Mouse (Mus musculus): Measurements from ENCODE around the gene Gm572.

DNA sequence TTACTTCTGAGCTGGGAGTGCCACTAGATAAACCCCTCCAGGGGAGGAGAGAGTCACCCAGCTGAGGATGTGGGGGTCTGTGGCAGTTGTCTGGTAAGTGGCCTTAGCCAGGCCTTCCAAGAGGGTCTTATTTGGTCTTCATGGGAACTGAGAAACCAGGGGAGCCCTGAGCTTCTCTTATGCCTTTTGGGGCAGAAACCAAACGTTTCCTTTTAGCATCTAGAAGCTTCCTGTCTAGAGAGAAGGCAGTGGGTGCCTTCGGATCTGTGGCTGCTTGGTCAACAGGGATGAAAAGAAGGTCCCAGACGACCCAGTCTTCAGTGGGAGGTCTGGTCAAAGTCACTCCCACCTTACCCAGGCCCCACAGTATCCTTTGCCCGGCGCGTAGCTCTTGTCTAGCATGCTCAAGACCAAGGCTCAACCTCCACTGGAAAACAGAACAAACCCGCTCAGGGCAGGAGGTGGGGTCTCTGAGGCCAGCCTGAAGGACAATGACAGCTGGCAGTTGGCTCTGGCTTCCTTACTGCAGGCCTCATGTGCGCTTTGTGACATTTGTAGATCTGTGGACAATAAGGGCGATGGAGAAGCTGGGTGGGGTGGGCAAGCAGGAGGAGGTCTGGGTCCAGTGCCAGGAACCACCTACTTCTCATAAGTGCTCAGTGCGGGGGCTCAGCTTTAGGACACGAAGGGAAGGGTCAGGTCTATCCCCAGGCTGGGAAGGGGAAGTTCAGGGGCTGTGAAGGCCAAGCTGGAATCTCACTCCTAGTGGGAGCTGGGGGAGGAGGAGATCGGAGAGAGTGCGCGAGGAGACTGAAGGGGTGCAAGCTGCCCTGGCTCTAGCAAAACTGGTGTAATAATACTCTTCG lies at the start of gene Gm572:
- no peak for TF ChIP-seq POLR2A (IDR thresholded peaks at IDR 0.05; ENCODE audit: borderline replicate concordance, control insufficient read depth, low read depth, low read length)
- TF ChIP-seq CTCF (IDR thresholded peaks at IDR 0.05; ENCODE audit: control insufficient read depth, insufficient read depth, low read length), result no peak
